Mouse (Mus musculus) thymus, adult 2 months (tissue): Measurements from ENCODE around the gene Map7.

Experiments used
- CTCF ChIP-seq: fragments of 200-500 bp; IDR thresholded peaks from 2 replicates; pipeline ENCODE4 v1.5.1; 2012; ENCODE audit warnings: mild to moderate bottlenecking, control low read depth, low read length, moderate library complexity, borderline replicate concordance; ENCODE audit not compliant: control insufficient read depth, poor library complexity, insufficient read depth; ENCODE audit errors: extremely low read depth
- POLR2A ChIP-seq: fragments of 200-500 bp; IDR thresholded peaks from 2 replicates; pipeline ENCODE4 v1.6.1; 2012; ENCODE audit warnings: mild to moderate bottlenecking, low read length, control low read depth, moderate library complexity; ENCODE audit not compliant: control insufficient read depth, poor library complexity, insufficient read depth; ENCODE audit errors: extremely low read depth

DNA sequence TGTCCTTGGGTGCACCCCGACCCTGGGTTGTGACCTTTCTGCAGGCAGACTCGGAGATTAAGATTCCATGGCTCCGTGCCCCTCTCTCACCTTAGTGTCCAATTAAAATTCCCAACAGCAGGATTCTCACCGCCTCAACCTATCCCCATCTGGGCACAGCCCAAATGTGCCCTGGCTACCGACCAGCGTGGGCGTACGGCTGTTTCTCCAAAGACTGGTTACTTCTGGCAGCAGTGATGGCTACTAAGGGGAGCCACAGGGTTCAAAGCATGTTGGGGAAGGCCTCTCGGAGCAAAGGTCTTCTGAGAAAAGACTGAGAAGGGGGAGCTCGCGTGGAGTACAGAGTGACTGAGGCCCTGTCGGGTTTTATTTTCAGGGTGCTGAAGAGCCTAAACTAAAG lies 23.7 kb upstream of the Map7 start:
- TF ChIP-seq POLR2A: no peak
- TF ChIP-seq CTCF: no peak
